Mouse (Mus musculus) bone marrow, adult 2 months (tissue): ENCODE data around the gene Kbtbd4. TPM values are rescaled to one million over a fixed set of nuclear protein-coding genes. Genes with fewer than 3 reads are reported as not detected.

Experiments
- H3K27ac ChIP-seq: fragments of 200-500 bp; 2 replicates; pipeline ENCODE4 v1.5.1; 2012; ENCODE audit warnings: low read depth, mild to moderate bottlenecking, control low read depth, inconsistent platforms, low read length; ENCODE audit not compliant: control insufficient read depth, poor library complexity, insufficient read depth
- H3K4me1 ChIP-seq: fragments of 200-500 bp; 2 replicates; pipeline ENCODE4 v1.6.1; 2011; ENCODE audit warnings: low read length; ENCODE audit not compliant: control insufficient read depth, insufficient read depth
- H3K4me3 ChIP-seq: fragments of 200-500 bp; replicated peaks from 2 replicates; pipeline ENCODE3; 2011; ENCODE audit warnings: mild to moderate bottlenecking, low read depth, low read length, control low read depth; ENCODE audit not compliant: control insufficient read depth
- CTCF ChIP-seq: fragments of 200-500 bp; IDR thresholded peaks from 2 replicates; pipeline ENCODE4 v1.5.1; 2011; ENCODE audit warnings: low read length, control low read depth; ENCODE audit not compliant: control insufficient read depth, insufficient read depth
- POLR2A ChIP-seq: fragments of 200-500 bp; IDR thresholded peaks from 2 replicates; pipeline ENCODE4 v1.6.1; 2011; ENCODE audit warnings: low read depth, mild to moderate bottlenecking, control low read depth, low read length, borderline replicate concordance; ENCODE audit not compliant: control insufficient read depth
- WGBS: fragments of 180-500 bp; shearing (Covaris S2); methylation state at CpG from one replicate; pipeline ENCODE4 v1.1.7; 2018; 5-methylcytosine and 5-hydroxymethylcytosine counted together
- polyA plus RNA-seq: library from polyadenylated mRNA; stranded (reverse); fragments of >200 nt; gene quantifications from 2 replicates; pipeline ENCODE4 v1.2.4, GENCODE M21; 2011; ENCODE audit warnings: low replicate concordance; ENCODE audit not compliant: missing spikeins, insufficient read depth, insufficient read length

The Kbtbd4 gene
- 3.9 and 8.2 TPM in 2 replicates for polyA plus RNA-seq

DNA sequence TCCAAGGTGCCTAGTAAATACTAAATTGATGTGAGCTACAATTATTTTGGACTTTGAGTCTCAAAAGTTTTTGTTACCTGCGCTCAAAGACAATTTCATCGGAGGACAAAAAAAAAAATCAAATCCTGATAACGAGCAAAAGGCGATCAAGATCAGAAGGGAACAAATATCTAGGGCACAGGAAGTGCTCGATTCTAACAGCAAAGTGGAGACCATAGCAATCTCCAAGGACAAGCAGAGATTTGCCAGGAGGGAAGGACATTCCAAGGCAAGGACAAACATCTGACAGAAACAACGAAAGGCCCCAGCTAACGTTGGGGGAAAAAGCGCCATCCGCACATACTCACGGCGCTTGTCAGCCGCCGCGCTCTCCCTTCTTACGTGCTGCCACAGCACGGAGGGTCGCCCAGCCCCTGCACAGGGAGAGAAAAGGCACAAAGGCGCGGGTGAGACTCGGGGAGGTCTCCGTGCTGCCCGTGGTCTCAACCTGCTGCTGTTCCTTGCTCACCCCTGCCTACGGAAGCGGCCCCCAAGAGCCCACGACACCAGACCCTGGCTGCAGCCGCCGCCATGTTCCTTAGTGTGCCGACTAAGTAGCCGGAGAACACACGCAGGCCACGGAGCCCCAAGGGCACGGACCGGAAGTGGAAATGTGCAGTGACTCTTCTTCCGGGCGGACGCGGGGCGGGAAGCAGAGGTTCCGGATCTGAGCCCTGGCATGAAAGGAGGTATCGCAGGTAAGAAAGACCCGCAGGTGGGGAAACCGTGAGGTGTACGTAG is at the start of gene Kbtbd4, which contains the start of gene Ndufs3:
Gene Kbtbd4 (plus strand): TSS at position 665 of the 780 bp plus-strand sequence.
Gene Ndufs3 (minus strand): TSS at position 752 of the 780 bp plus-strand sequence.
- WGBS: under 1% methylated on average over 43 of the region's 43 CpGs
- H3K4me1 ChIP-seq: no peaks in the 10 kb centered on the region; the same call in 1 of the 2 replicates
- peak within 1 kb of the TSS; percentile 99 for H3K4me3 ChIP-seq
- peak; percentile 95 for TF ChIP-seq POLR2A
- TF ChIP-seq CTCF: no peak
- H3K27ac ChIP-seq: peak within 1 kb of the TSS; percentile 78

DNA sequence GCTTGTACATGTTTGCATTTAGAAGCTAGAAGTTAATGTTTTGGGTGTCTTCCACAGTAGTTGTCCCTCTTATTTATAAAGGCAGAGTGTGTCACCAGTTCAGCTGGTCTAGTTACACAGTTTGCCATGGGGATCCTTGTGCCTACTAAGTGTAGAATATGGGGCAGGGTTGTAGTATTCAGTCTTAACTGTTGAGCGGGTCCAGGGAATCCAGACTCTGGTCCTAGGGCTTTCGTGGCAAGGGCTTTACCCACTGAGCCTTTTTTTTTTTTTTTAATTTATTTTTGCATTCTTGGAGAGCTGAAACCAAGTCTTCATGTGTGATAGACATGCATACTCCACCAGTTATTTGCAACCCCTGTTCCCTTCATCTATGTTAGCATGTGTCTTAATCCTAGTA is 43.1 kb upstream of the Kbtbd4 start:
- no peaks in the 10 kb centered on the region for H3K4me1 ChIP-seq
- 95% methylated on average over 2 of the region's 2 CpGs for WGBS
- no peak overlapping the region for H3K4me3 ChIP-seq
- TF ChIP-seq POLR2A (no peak), CTCF (no peak)
- no peak overlapping the region for H3K27ac ChIP-seq

DNA sequence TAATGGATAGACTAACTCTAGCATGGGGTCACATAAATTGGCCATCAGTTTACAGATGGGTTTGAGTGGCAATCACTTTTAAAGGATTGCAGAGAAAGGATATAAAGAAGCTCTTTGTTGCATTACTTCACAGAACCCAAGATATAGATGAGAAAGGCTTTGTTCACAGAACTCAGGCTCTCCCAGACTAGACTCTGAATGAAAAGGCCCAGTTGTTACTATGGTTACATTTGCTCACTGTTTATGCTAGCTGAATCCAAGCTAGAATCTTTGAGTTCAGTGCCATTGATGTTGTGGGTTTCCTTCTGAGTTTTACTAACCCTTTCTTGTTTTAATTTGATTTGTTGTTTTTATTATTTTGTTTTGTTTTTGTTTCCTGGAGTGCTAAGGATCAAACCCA is 40.4 kb upstream of the Kbtbd4 start:
- Histone ChIP-seq H3K4me3 (no peak overlapping the region), H3K27ac (no peak overlapping the region), H3K4me1 (no peaks in the 10 kb centered on the region)
- TF ChIP-seq CTCF (no peak), POLR2A (no peak)

DNA sequence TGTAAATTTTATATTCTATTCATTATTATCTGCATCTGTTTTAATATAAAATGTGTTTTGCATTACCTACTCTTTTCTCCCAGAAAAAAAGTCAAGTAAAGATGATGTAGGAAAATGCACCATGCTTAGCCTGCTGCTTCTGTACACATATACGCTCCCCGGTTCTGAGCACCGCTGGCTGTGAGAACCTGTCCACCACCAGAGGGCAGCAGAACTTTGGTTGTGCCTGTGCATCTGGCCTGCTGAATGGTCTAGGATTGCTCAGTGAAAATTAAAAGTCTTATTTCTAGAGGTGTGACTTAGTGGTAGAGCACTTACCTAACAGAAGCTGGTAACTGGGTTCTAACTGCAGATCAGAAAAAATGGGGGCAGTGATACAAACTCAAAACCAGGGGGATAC is 38.0 kb upstream of the Kbtbd4 start:
- no peak for TF ChIP-seq POLR2A
- TF ChIP-seq CTCF: peak; percentile 96
- H3K4me3 ChIP-seq: no peak overlapping the region
- H3K27ac ChIP-seq: no peak overlapping the region
- WGBS: 27% methylated on average over 3 of the region's 3 CpGs
- no peaks in the 10 kb centered on the region; the same call in 1 of the 2 replicates for H3K4me1 ChIP-seq

DNA sequence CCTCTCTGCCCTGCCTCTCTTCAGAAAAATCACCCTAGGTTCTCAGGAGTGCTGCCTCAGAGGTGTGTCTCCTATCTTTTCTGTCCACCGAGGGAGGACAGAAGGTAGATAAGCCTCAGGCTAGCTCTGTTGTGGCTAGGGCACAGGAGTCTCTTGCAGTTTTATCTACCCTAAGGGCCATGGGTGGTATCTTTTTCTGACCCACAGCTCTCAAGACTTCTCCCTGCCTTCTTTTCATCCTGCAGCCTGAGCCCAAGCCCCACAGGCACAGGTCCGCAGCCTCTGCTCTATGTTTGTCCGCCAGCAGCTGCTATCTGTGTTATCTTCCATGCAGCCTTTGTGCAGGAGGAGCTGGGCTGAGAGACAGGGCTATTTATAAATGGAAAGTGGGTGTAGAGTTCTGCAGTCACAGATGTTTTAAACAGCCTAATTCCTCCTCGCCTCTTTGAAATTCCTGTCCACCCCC is 34.4 kb upstream of the Kbtbd4 start:
- Histone ChIP-seq H3K4me3 (no peak overlapping the region), H3K27ac (peak overlapping the region; percentile 56), H3K4me1 (no peaks in the 10 kb centered on the region; the same call in 1 of the 2 replicates)
- no peak for TF ChIP-seq CTCF
- no peak for TF ChIP-seq POLR2A
- 43% methylated on average over 4 of the region's 4 CpGs for WGBS

DNA sequence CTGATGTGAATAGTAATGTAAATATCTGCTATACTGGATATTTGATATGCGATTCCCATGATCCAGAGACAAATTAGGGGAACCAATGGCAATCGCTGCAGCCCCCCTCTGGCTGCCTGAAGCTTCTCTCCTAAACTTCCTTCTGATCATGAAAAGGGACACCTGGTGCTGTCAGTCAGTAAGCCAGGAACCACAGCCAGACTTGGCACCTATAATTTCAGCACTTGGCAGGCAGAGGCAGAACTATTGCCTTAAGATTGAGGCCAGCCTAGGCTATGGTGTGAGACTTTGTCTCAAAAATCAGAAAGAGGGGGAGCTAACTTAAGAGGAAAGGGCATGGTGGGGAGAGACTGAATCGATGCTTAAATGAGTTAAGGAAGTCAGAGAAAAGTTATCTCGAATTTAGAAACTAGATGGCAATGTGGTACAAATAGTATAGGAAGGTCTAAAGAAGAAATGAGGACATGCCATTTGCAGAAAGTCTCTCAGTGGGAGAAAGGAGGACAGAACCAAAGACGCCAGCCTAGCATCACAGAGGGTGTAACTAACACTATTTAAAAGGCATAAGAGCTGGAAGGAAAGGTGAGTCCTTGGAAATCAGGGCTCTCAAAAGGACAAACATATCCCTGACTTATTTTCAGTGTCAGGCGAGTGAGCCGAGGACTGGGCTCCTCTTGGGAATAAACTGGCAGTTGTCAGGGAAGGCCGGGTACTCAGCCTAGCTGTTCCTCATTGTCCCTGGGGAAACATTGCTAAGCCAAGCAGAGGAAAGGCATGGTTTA is 33.2 kb upstream of the Kbtbd4 start:
- Histone ChIP-seq H3K27ac (no peak overlapping the region), H3K4me1 (no peaks in the 10 kb centered on the region; the same call in 1 of the 2 replicates), H3K4me3 (no peak overlapping the region)
- 60% methylated on average over 8 of the region's 8 CpGs for WGBS
- no peak for TF ChIP-seq CTCF
- no peak for TF ChIP-seq POLR2A

DNA sequence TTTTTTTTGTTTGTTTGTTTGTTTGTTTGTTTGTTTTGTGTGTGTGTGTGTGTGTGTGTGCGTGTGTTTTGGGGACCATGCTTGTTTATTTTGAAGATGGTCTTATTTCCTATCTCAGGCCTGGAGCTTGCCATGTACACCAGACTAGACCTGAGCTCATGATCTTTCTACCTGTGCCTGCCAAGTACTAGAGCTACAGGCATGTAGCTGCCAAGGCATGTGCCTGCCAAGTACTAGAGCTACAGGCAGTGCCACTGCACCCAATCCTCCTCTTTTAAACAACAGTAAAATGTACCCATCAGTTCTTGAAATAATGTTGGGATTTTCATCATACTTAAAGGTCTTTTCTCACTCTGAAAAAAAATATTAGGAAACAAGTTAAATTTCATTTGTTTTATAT is 30.5 kb upstream of the Kbtbd4 start:
- WGBS: 82% methylated on average over 1 of the region's 1 CpGs
- H3K4me1 ChIP-seq: no peaks in the 10 kb centered on the region; the same call in 1 of the 2 replicates
- H3K27ac ChIP-seq: no peak overlapping the region
- no peak for TF ChIP-seq CTCF
- TF ChIP-seq POLR2A: no peak
- no peak overlapping the region for H3K4me3 ChIP-seq

DNA sequence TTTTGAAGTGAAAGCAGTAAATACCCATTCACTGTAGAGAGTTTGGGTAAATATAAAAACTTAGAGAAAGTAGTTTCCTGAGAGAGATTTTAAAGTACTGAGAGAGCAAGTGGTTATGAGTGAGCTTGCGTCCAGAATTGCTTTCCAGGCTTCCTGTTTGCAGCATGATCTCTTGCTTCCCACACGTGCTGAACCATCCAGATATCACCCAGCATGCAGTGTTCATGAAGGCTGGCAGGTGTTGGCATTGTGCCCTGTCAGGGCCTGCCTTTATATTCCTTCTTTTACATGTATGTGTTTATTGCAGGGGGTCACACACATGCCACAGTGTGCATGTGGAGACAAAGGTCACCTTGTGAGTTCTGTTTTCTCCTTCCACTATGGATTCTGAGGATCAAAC is 29.3 kb upstream of the Kbtbd4 start:
- WGBS: 27% methylated on average over 2 of the region's 2 CpGs
- H3K27ac ChIP-seq: no peak overlapping the region
- H3K4me1 ChIP-seq: no peaks in the 10 kb centered on the region; the same call in 1 of the 2 replicates
- no peak overlapping the region for H3K4me3 ChIP-seq
- TF ChIP-seq CTCF (no peak), POLR2A (no peak)
